Mouse (Mus musculus): Measurements from ENCODE around the gene Hivep3.

- TF ChIP-seq EP300 (IDR thresholded peaks at IDR 0.05; ENCODE audit: low read depth in 1 of 2, low read length in 2 of 2) (no peak), JUND (IDR thresholded peaks at IDR 0.05; ENCODE audit: low read depth, low read length) (no peak)
Measured at GRCm38 (mm10) chr4:119882814-119883213, 149.2 kb downstream of the Hivep3 start.

Data from MEL (cell line).